Mouse (Mus musculus): ENCODE measurements at regions not wholly inside any gene's neighbourhood (a gene's known extent, or its start where the extent isn't known, plus 50 kb on each side); places are given as distances from the start of the nearest gene placed in this dataset.

DNA sequence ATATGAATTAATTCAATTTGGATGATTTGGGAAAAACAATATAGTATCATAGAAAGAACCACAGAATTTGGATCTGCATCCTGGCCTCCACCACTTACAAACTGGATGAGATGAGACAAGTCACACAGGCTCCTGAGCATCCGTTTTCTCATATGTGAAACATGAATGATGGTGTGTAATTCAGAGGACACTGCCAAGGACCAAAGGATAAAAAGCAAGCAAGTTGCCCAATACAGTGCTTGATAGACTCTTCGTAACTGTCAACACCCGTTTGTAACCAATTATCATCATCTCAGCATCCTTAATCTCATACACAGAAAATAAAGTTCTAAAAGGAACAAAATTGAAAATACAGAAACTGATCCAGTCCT lies 305.8 kb downstream of the Fam49a start:
- DNase-seq (ENCODE audit: low spot score in 2 of 2) = no peak

DNA sequence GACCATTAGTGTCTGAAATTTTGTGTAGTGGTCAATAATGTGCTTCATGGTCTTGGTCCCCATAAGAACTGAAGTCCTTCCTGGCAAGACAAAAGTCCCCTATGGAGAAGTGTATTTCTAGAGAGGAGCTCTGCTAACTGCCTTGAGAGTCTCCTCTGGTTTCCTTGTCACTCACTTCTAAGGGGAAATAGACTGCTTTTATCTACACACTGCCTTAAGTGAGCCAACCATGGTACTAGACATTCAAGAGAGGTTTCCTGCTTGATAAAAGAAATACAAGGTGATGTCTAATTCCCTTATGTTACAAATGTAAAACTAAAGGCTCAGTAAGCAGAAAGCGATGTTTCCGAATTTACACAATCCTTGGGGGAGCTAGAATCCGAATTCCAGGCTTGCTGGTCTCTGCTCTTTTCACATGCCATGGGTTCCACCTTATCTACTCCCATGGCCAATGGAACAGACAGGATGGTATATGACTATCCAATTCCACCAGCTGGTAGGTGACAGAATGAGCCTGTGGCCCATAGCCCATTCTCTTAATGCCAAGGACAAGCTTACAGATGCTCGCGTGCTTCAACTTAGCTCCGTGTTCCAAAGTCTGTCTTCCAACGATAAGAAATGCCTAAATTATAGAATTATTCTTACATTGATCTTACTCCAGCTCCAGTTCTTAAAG lies 305.3 kb downstream of the Fam49a start:
- DNase-seq (ENCODE audit: low spot score in 2 of 2) = no peak

DNA sequence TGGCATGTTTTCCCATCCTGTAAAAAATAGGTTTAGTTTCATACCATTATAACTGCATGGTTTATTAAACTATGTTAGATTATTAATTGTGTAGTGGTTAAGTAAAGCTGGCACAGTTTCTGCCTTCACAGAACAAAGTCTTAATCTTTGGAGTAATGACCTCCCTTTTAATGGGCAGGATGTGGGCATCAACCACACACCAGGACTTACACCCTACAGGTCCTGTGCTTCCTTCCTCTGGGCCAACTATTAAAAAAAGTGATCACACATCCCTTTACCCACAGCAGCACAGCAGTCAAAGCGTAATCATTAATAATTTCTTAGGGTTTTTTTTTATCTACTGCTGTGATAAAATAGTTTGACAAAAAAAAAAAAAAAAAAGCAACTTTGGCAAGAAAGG lies 300.3 kb downstream of the Fam49a start:
- no peak for DNase-seq (ENCODE audit: low spot score in 2 of 2)

DNA sequence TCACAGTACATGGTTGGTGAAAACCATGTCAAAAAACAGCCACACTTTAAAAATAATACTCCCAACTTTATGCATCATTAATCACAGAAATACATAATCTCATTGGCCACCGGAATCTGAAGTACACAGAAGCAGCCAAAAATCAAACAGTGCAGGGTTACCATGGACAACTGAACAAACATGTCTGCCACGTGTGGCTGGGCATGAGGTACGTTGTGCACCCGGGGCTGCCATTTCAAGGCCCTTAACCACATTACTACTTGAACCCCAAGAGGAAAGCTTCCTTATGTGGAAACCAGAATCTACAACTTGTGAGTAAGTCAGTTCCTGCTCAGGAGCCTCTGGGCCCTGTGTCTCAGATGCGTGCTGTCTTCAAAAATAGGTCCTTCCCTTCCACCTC lies 289.9 kb downstream of the Fam49a start:
- DNase-seq (ENCODE audit: low spot score in 2 of 2) = no peak

DNA sequence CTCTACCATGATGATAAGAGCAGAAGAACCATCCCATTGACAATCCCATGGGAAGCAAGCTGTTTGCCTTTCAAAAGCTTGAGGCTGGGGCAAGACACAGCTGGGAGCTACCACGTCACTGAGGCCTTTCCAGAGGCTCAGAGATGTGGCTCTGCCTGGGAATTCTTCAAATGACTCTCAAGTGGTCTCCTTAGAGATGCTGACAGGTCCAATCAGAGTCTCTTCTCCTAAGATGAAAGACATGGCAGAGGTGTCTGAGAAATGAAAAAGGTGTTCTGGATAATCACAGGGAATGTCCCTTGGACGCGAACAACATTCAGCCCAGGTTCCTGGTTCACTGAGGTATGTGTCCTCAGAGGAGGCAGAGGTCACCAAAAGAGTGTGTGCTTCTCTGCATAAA lies 287.7 kb downstream of the Fam49a start:
- no peak for DNase-seq (ENCODE audit: low spot score in 2 of 2)

DNA sequence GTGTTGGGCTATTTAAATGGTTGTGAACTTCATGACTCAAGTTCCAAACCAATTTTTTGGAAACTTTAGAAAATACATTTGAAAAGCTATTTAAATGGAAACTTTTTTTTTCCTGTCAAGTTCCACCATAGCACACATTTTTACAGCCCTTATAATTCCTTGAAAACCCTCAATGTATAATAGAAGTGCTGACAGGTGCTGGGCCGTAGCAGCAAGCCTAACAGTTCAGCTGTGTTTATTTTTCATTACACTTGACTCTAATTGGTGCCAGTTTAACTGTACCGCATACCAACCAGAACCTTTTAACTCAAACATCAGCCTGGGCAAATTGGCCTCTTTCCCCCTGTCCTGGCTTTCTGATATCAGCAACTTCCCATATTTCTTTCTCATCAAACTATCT lies 286.7 kb downstream of the Fam49a start:
- no peak for DNase-seq (ENCODE audit: low spot score in 2 of 2)

DNA sequence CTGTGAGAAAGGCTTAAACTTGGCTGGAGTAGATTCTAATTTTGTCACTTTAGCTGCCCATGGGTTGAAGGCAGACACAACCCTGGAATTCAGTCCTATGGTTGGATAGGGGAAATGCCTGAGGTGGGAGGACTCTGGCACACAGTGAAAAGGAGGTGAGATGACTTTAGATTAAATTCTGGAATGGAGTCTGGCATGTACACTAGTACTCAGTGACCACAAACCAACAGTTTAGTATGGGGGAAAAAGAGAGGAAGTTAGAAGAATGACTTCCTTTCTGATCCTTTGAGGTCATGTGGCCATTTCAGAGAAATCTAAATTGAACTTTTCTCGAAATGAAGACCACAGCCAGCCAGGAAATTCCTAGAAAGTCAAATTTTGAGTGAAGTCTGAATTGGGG lies 285.5 kb downstream of the Fam49a start:
- no peak for DNase-seq (ENCODE audit: low spot score in 2 of 2)

DNA sequence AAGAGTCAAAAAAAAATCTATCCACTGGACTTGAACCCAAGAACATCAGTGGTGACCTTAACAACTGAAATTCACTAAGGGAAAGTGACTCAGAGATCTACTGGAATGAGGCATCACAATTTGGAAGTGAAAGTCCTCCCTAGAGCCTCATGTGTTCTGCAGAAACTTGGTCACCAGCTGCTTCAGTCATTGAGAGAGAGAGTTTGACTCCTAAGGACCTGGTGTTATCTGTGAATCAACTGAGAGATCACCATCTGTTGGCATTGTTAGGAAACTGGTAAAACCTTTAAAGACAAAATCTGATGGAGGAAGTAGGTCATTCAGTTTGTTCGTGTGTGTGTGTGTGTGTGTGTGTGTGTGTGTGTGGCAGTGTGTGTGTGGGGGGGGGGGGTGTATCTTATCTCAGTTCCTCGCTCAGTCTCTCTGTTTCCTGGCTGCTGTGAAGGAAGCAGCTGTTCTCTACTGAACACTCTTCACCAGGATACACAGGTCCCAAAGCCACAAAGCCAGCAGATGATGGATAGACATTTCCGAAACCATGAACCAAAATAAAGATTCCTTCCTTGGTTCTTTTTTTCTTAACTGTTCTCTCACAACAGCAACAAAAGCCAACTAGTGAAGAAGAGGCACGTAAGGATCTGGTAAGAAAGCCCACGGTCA lies 284.6 kb downstream of the Fam49a start:
- no peak for DNase-seq (ENCODE audit: low spot score in 2 of 2)

DNA sequence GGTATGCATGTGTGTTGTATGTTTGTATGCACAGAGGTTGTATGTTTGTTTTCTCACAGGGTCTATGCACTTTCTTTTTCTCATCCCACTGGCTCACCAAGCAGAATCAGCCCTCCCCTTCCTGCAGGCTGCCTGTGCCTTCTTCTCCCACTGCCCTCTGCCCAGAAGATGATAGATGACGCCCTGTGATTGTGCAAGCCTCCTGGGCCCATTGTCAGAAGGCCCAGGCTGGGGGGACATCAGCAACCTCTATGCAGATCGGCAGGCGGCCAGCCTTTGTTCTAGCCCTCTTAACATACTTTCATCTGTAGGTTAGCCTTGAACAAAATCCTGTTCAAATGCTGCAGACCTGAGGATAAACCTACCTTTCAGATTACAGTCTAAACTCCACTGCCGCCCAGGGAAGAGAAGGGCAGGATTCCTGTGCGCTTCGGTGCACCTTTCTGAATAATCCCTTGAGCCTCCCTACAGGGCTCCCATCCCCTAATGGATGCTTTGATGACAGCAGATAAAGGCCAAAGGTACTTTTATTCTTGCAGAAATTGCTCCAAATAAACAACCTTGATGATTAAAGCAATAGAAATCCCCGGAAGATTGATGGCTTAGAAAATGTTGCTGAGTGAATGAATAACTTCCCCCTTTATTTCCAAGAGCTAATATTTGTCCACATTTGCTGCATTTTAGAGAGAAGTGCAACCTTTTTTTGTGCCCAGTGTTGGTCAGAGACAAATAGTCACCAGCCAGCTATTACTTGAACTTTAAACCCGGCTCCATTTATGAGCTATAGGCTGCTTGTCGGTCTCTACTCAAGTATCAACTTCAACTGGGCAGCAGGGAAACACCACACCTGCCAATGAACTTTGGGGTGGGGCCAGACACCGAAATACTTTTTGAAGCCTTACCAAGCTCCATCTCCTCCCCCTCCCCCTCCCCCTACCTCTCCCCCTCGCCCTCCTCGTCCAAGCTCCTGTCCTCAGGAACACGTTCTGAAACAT lies 279.4 kb downstream of the Fam49a start:
- no peak for DNase-seq (ENCODE audit: low spot score in 2 of 2)

DNA sequence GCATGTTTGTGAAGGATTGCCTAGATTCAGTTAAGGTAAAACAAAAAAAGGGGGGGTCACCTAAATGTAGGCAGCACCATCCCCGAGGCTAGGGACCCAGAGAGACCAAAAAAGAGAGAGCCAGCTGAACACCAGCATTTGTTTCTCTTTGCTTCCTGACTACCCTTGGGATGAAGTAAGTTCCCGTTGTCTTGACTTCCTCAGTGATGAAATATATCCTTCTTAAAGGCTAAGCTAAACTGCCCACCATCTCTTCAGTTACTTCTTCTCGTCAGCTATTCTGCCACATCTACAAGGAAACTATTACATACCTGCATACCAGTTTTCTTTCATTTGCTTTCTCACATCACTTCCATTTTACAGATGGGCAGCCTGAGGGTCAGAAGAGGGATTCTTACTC lies 277.4 kb downstream of the Fam49a start:
- DNase-seq (ENCODE audit: low spot score in 2 of 2) = no peak

DNA sequence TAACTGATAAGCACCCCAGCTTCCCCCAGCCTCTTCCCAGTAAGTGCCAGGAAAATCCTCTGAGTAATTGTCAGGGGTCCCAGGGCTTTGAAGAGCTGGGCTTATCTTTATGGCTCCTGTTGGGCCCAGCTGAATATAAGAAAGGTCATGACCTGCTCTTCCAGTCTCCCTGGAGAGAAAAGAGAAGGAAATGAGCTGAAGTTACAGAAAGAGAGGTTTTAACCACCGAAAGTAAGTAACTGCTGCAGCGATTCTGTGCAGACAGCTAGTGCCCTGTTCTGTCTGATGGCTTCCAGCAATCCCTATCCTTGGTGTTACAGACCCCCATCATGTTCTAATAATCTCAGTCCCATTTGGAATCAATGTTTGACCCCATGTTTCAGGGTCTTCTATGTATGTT lies 272.8 kb downstream of the Fam49a start:
- no peak for DNase-seq (ENCODE audit: low spot score in 2 of 2)

DNA sequence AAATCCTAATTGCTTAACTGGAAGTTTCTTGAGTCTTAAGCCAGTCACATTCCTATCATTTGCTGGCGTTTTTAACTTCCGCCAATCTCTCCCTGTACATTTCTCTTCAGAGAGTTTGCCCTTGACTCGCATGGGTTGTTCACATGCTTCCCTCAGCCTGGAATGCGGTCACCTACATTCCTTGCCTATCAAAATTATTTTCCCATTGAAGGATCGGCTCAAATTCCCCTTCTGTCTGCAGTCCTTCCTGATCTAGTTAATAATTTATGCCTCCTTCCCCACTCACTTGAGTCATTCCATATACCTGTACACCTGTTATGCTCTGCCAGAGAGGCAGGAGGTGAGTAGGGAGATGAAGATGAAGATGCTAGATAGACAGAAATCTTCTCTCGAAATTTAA lies 268.9 kb downstream of the Fam49a start:
- DNase-seq (ENCODE audit: low spot score in 2 of 2) = no peak

DNA sequence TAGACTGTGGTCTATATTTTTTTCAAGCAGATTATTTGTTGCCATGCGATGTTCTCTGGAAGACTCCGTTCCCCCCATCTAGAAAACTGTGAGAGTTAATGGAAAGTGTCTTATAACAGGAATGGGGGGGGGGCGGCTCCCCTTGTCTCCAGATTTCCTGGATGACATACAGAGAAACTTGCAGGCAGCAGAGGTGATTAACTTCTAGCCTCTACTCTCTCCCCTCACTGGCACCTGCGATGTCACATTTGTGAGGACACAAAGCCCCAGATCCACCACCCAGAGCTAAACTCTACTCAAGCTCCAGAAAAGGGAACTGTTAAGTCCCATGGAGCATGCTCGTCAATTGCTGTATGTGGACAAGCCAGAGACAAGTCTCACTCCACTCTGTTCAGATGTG lies 267.6 kb downstream of the Fam49a start:
- no peak for DNase-seq (ENCODE audit: low spot score in 2 of 2)

DNA sequence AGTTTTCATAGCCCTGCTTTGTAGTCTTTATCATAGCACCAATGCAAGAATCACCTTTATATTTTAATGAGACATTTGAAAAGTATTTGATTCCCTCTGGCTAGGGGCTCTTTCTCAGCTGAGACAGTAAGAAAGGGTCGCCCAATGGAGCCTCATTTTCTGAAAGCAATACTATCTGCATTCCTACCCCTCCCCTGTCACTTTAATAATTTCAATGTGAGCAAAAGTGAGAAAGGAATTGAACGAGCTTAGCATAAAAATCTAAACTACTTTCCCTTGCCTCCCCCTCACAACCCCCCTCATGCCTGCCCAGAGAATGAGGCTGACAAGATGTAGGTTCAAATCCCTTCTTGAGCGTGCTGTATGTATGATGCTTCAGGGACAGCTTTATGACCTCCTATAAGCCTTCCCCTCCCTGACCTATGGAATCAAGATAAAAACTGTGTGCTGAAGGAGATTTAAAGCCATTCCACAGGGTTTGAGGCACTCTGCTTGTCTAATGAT lies 266.6 kb downstream of the Fam49a start:
- no peak for DNase-seq (ENCODE audit: low spot score in 2 of 2)

DNA sequence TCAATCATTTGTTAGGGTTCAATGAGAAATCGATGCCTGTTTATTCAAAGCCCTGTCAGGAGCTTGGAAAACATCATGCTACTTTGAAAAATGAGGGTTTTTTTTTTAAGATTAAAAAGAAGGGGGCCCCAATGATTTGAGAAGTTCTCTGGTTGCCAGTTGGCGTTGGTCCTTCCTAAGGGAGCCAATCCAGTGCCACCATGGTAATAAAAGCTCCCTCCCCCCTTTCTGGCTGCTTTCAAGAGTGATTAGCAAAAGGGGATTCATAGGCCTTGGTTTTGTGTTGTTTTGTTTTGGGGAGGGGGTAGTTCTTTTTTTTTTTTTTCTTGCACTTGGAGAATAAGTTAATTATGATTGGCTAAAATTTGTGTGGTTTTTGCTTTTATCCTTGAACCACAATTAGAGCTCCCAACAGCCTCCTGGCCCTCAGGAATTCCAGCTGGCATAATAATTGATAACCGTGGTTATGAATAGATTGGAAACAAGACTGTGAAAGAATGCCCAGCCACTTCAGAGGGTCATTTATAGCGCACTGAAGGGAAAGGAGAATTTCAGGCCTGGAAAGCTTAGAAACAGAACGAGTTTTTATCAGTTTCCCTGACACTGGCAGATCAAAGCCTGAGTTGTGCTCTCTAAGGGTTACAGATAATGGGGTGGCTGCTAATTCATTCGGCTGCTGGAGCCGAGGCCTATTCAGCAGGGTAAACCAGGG lies 266.0 kb downstream of the Fam49a start:
- DNase-seq (ENCODE audit: low spot score in 2 of 2) = no peak

DNA sequence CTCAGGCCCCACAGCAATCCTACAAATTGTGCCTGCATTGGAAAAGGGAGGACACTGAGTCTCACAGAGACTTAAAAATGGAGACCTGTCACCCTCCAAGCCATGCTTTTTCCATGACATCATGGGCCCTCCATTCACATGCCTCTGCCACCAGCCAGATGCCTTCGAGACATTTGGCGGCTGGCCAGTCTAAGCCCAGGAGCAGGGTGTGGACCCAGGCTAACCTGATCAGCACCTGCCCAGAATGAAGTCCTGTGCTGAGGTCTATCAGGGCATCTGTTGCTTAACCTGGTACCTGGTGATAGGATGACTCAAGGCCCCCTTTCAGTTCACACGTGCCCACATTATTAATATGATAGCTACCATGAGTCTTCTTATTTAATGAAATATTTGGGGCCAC lies 265.4 kb downstream of the Fam49a start:
- DNase-seq (ENCODE audit: low spot score in 2 of 2) = no peak

DNA sequence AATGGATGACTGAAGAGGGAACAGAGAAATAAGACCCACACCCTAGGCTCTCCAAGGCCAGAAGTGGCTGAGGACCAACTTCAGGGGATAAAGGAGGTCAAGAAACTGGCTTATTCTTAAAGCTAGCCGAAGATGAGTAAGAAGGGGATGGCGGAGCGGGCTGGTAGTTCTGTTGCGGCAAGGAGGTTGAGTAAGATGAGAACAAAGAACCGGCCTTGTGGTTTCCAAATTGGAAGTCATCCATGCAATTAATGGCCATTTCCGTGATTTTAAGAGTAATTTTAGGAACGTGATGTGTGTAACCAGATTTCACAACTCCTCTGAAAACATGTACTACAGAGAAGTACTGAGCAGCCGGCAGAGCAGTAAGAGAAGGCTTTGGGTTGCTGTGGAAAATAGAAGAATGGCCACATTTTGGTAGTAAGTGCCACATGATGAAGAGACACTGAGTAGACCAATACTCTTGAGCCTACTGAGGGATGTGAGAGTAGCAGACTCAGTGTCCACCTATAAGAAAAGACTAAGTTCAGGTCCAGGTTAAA lies 258.4 kb downstream of the Fam49a start:
- DNase-seq (ENCODE audit: low spot score in 2 of 2) = no peak

DNA sequence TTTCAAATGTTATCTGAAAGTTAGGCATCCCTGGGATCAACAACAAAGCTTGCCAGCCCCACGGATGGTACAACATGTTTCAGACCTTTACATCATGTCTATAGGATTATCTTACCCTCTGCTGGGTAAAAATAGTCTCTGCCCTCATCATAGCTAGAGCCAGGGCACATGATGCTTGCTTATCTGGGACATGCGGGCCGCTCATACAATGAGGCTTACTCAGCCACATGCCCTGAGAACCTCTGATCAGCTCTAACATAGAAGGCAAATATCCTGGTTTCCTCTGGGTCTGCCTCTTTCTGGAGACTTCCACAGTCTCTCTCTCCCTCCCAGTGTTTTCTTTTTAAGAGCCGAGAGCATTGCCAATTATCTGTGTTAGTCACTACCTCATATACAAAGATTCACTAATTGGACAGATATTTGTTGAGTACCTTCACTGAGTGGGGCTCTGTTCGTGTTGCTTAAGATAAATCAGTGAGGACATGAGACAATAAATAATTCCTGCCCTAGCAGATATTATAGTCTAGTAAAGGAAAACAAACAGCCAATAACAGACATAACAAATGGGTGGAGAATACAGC lies 256.6 kb downstream of the Fam49a start:
- no peak for DNase-seq (ENCODE audit: low spot score in 2 of 2)

DNA sequence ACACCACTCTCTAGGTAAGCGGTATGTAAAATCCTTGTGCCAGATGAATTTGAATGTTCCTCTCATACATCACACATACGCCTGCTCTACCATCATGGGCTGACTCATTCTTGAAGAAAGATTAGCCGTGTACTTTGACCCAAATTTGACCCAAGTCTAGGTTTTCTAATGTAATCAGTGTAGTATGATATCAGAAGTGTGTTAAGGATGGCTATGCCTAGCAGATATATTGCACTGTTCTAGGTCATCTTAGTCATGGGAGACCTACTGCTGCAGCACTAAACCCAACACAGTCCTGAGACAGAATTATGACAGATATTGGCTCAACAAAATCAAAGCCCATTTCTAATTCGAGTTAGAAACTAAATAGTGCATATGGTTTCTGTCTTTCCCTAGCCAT lies 255.1 kb downstream of the Fam49a start:
- DNase-seq (ENCODE audit: low spot score in 2 of 2) = no peak

DNA sequence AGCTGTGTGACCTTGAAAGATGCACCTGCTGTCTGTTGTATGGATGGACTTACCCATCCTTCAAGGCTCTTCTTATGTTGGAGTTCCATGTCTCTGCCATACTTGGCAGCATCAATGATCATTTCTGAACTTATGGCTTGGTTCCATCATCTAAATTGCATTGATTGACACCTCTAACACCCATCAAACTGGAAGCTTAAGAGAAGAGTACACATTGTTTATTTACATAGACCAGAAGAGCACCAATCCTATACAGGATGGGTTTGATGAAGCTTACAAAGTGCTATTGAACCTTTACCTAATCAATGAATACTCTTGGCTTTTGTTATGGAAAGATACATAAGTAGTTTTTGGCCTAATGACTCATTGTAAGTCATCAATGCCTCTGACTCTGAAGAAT lies 248.8 kb downstream of the Fam49a start:
- DNase-seq (ENCODE audit: low spot score in 2 of 2) = no peak
